ENCODE assay signal across 8 mouse cellular contexts in the genomic region with DNA sequence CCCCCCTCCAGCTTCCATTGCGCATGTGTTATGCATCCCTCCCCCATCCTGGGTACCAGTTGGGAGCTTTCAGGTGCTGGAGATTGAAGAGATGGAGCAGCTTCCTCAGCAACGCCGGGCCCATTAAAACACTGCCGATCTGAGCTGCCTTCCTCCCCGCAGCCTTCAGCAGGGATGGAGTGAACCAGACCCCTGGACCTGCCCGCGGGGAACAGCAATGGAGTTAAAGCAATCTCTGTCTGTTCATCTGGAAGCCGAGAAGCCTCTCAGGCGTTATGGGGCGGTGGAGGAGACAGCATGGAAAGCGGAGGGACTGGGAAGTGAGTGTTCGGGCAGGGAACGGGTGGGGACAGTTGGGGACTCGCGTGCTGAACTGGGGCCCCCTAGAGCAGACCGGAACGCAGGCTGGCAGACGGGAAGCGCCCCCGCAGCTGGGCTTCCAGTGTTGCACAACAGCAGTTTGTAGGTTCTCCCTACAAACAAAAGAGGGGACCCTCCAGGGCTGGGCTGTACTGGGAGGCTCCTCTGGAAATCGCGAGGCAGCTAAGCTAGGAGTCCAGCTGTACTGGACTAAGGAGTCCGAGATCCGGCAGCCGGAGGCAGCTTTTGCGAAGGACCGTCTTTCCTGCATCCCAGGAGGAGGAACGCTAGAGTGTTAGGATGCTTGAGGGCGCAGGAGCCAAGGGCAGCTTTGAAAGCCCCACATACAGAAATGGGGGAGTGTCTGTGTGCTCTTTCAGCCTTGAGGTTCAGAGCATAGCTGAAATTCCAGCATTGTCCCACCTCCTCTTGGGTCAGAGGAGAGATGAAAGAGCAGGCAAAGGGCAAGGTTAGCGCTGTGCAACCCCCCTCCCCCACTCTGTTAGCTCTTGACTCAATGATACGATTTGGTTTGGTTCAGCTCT. TPM values are rescaled to one million over a fixed set of nuclear protein-coding genes. Genes with fewer than 3 reads are reported as not detected.
DNase-seq lines count a peak whose midpoint lies in the region; ATAC-seq lines count a peak whose summit lies in the region.

A gene (plus strand): TSS at position 31 of the 905 bp plus-strand sequence.
A gene (minus strand): TSS at position 315 of the 905 bp plus-strand sequence.

- H3K27ac ChIP-seq in forebrain, embryonic 15.5 days (replicated peaks) = peak within 1 kb of the TSS; percentile 95
- no peak within 1 kb of the TSS for H3K27ac ChIP-seq in kidney, embryonic 14.5 days (ENCODE audit: low read depth, low read length)
- H3K27ac ChIP-seq in limb, embryonic 13.5 days = no peak within 1 kb of the TSS
- H3K27ac ChIP-seq in neural tube, embryonic 14.5 days (ENCODE audit: low read depth, low read length) = peak within 1 kb of the TSS; percentile 90

- peak within 1 kb of the TSS; percentile 90 for H3K9ac ChIP-seq in forebrain, embryonic 15.5 days (replicated peaks)
- peak within 1 kb of the TSS; percentile 52 for H3K9ac ChIP-seq in kidney, embryonic 14.5 days (ENCODE audit: low read depth, low read length)
- H3K9ac ChIP-seq in limb, embryonic 13.5 days = peak within 1 kb of the TSS; percentile 70
- H3K9ac ChIP-seq in neural tube, embryonic 14.5 days (replicated peaks; ENCODE audit: low read depth, low read length) = peak within 1 kb of the TSS; percentile 86

- peak; percentile 10 to 56 for DNase-seq in adrenal gland, adult (ENCODE audit: inconsistent age in 2 of 2, low spot score in 1 of 2)
- DNase-seq in adrenal gland, postnatal 4 days (ENCODE audit: low spot score in 2 of 2) = no peak
- peak; percentile 59 for DNase-seq in cerebellum, adult 11 months
- DNase-seq in T-cell, adult 2 months (ENCODE audit: low spot score) = no peak

- peak; percentile 92 for ATAC-seq in forebrain, embryonic 15.5 days (replicated peaks)
- ATAC-seq in kidney, embryonic 14.5 days (ENCODE audit: low FRiP score, low TSS enrichment) = peak; percentile 82
- peak; percentile 67 for ATAC-seq in limb, embryonic 13.5 days (ENCODE audit: low FRiP score, low read depth)
- peak; percentile 93 for ATAC-seq in neural tube, embryonic 14.5 days (ENCODE audit: low read depth)

- H3K4me1 ChIP-seq in forebrain, embryonic 15.5 days = peaks cover 21% of the 10 kb centered on the region
- peaks cover 5% of the 10 kb centered on the region; the same call in 1 of the 2 replicates for H3K4me1 ChIP-seq in kidney, embryonic 14.5 days (ENCODE audit: control insufficient read depth, insufficient read depth, low read length)
- peaks cover 8% of the 10 kb centered on the region for H3K4me1 ChIP-seq in limb, embryonic 13.5 days
- peaks cover 5% of the 10 kb centered on the region; the same call in 1 of the 2 replicates for H3K4me1 ChIP-seq in neural tube, embryonic 14.5 days (ENCODE audit: control insufficient read depth, insufficient read depth, low read length)

- no peaks in the 10 kb centered on the region; the same call in 1 of the 2 replicates for H3K36me3 ChIP-seq in forebrain, embryonic 15.5 days
- no peaks in the 10 kb centered on the region for H3K36me3 ChIP-seq in kidney, embryonic 14.5 days (ENCODE audit: control insufficient read depth, insufficient read depth, low read length)
- no peaks in the 10 kb centered on the region for H3K36me3 ChIP-seq in limb, embryonic 13.5 days
- no peaks in the 10 kb centered on the region for H3K36me3 ChIP-seq in neural tube, embryonic 14.5 days (ENCODE audit: control insufficient read depth, insufficient read depth, low read length)

- no peaks in the 10 kb centered on the region for H3K27me3 ChIP-seq in forebrain, embryonic 15.5 days
- no peaks in the 10 kb centered on the region for H3K27me3 ChIP-seq in kidney, embryonic 14.5 days (ENCODE audit: control insufficient read depth, insufficient read depth, low read length)
- H3K27me3 ChIP-seq in limb, embryonic 13.5 days = no peaks in the 10 kb centered on the region
- H3K27me3 ChIP-seq in neural tube, embryonic 14.5 days (ENCODE audit: control insufficient read depth, insufficient read depth, low read length) = no peaks in the 10 kb centered on the region

- peak within 1 kb of the TSS; percentile 54 for H3K4me2 ChIP-seq in forebrain, embryonic 15.5 days (replicated peaks)
- peak within 1 kb of the TSS; percentile 83 for H3K4me2 ChIP-seq in kidney, embryonic 14.5 days (replicated peaks; ENCODE audit: low read depth, low read length)
- peak within 1 kb of the TSS; percentile 80 for H3K4me2 ChIP-seq in limb, embryonic 13.5 days (replicated peaks)
- H3K4me2 ChIP-seq in neural tube, embryonic 14.5 days (ENCODE audit: low read depth, low read length) = peak within 1 kb of the TSS; percentile 57

- under 1% methylated on average over 31 of the region's 31 CpGs for WGBS in forebrain, embryonic 15.5 days
- 1% methylated on average over 31 of the region's 31 CpGs for WGBS in kidney, embryonic 14.5 days
- WGBS in limb, embryonic 13.5 days = under 1% methylated on average over 31 of the region's 31 CpGs
- under 1% methylated on average over 31 of the region's 31 CpGs for WGBS in neural tube, embryonic 14.5 days

- no peaks in the 10 kb centered on the region for H3K9me3 ChIP-seq in forebrain, embryonic 15.5 days
- H3K9me3 ChIP-seq in kidney, embryonic 14.5 days (ENCODE audit: control insufficient read depth, low read length) = no peaks in the 10 kb centered on the region
- H3K9me3 ChIP-seq in limb, embryonic 13.5 days = no peaks in the 10 kb centered on the region
- H3K9me3 ChIP-seq in neural tube, embryonic 14.5 days (ENCODE audit: control insufficient read depth, low read length) = no peaks in the 10 kb centered on the region

- H3K4me3 ChIP-seq in forebrain, embryonic 15.5 days = peak within 1 kb of the TSS; percentile 76
- H3K4me3 ChIP-seq in kidney, embryonic 14.5 days (ENCODE audit: low read length) = peak within 1 kb of the TSS; percentile 47
- peak within 1 kb of the TSS; percentile 55 for H3K4me3 ChIP-seq in limb, embryonic 13.5 days
- peak within 1 kb of the TSS; percentile 62 for H3K4me3 ChIP-seq in neural tube, embryonic 14.5 days (ENCODE audit: low read depth, low read length)

RNA-seq across cellular contexts. Expression of the first gene that starts in this region (rescaled TPM):
- 1 to 10 TPM; 2.9 to 4.7 TPM for total RNA-seq in adrenal gland, postnatal 4 days (2021)
- 126 and 130 TPM in 2 replicates for polyA plus RNA-seq in forebrain, embryonic 15.5 days (2015; fragmentation: Nextera tagmentation; extraction: Ambion mirVana)
- polyA plus RNA-seq in kidney, embryonic 14.5 days (2014; fragmentation: Nextera tagmentation; extraction: Ambion mirVana) = 1.5 and 1.7 TPM in 2 replicates
- polyA plus RNA-seq in limb, embryonic 13.5 days (2015; fragmentation: Nextera tagmentation; extraction: Ambion mirVana) = 7.3 and 7.7 TPM in 2 replicates
- polyA plus RNA-seq in neural tube, embryonic 14.5 days (2014; fragmentation: Nextera tagmentation; extraction: Ambion mirVana) = 176 and 233 TPM in 2 replicates

RNA-seq across cellular contexts. Expression of the second gene that starts in this region (rescaled TPM):
- total RNA-seq in adrenal gland, postnatal 4 days (2021) = under 1 TPM; 0.39 to 0.87 TPM
- polyA plus RNA-seq in forebrain, embryonic 15.5 days (2015; fragmentation: Nextera tagmentation; extraction: Ambion mirVana) = 0.26 and 0.80 TPM in 2 replicates
- polyA plus RNA-seq in kidney, embryonic 14.5 days (2014; fragmentation: Nextera tagmentation; extraction: Ambion mirVana) = 0.42 TPM in 1 of 2 replicates, not detected in the other
- 0.08 and 0.19 TPM in 2 replicates for polyA plus RNA-seq in limb, embryonic 13.5 days (2015; fragmentation: Nextera tagmentation; extraction: Ambion mirVana)
- 1.3 and 2.5 TPM in 2 replicates for polyA plus RNA-seq in neural tube, embryonic 14.5 days (2014; fragmentation: Nextera tagmentation; extraction: Ambion mirVana)

Comparison
In these comparisons a context has a peak if more than half of its experiments do, and no peak if none do; other contexts are left out.
1. RNA of the first gene that starts in this region (polyA plus RNA-seq): 176 to 233 TPM in neural tube, embryonic 14.5 days and 126 to 130 TPM in forebrain, embryonic 15.5 days; 7.3 to 7.7 TPM in limb, embryonic 13.5 days and 1.5 to 1.7 TPM in kidney, embryonic 14.5 days; every median in the first group is over 10 times any median in the second.
2. DNase-seq: peak in adrenal gland, adult (2 of 2) and cerebellum, adult 11 months (single experiment); none in adrenal gland, postnatal 4 days (0 of 2) and T-cell, adult 2 months (single experiment).
3. H3K27ac ChIP-seq: peak in forebrain, embryonic 15.5 days (single experiment) and neural tube, embryonic 14.5 days (single experiment); none in kidney, embryonic 14.5 days (single experiment) and limb, embryonic 13.5 days (single experiment).
4. Peak in every context shown above with its lines, with median percentiles within 50 percentile points of each other: ATAC-seq, H3K4me2 ChIP-seq, H3K4me3 ChIP-seq and H3K9ac ChIP-seq.